Mouse (Mus musculus) layer of hippocampus, adult 18-20 months (tissue): ENCODE measurements at regions not wholly inside any gene's neighbourhood (a gene's known extent, or its start where the extent isn't known, plus 50 kb on each side); places are given as distances from the start of the nearest gene placed in this dataset.
A peak's percentile ranks its signal among the peaks of the same experiment; 100 is the strongest.

Experiments
- DNase-seq, 2 experiments: peaks; one replicate each; pipeline ENCODE4 v3.0.0; 2022; ENCODE audit warnings: low spot score in 2 of 2

- no peak for DNase-seq
These were observed 413.1 kb downstream of the Stim2 start for GRCm38 (mm10) chr5:54411275-54411904.

GRCm38 (mm10) chr5:54419811-54420470 is 421.6 kb downstream of the Stim2 start:
- no peak for DNase-seq

GRCm38 (mm10) chr5:54439286-54439685 is 441.0 kb downstream of the Stim2 start:
- no peak for DNase-seq

GRCm38 (mm10) chr5:54440794-54441447 is 442.6 kb downstream of the Stim2 start:
- DNase-seq = peak in 1 of 2 experiments; percentile 17

- no peak for DNase-seq
These were observed 443.3 kb downstream of the Stim2 start for GRCm38 (mm10) chr5:54441598-54441997.

GRCm38 (mm10) chr5:54483916-54484315 is 485.6 kb downstream of the Stim2 start:
- DNase-seq = no peak
